Mouse (Mus musculus) MEL (cell line): ENCODE results near the gene Snrpd2.

ENCODE experiments used
- CTCF ChIP-seq, 3 experiments: IDR thresholded peaks in 2 of 3; conservative IDR thresholded peaks in 1 of 3; 2 replicates each; pipeline ENCODE4 v1.5.1; 2011 to 2012; ENCODE audit warnings: low read length in 3 of 3, low read depth in 2 of 3, mild to moderate bottlenecking in 2 of 3, improper control_type of control experiment in 1 of 3, inconsistent platforms in 1 of 3, mixed read lengths in 1 of 3, moderate library complexity in 1 of 3; ENCODE audit not compliant: control insufficient read depth in 1 of 3, insufficient read depth in 1 of 3, poor library complexity in 1 of 3, severe bottlenecking in 1 of 3
- E2F4 ChIP-seq: IDR thresholded peaks from 2 replicates; pipeline ENCODE4 v1.6.1; 2011; ENCODE audit warnings: low read depth, low read length, improper control_type of control experiment, borderline replicate concordance
- POLR2A ChIP-seq, 2 experiments: IDR thresholded peaks; 2 replicates each; pipeline ENCODE4 v1.6.1; 2011 to 2012; ENCODE audit warnings: low read length in 2 of 2, mild to moderate bottlenecking in 2 of 2, control low read depth in 1 of 2, improper control_type of control experiment in 1 of 2, low read depth in 1 of 2, moderate library complexity in 1 of 2; ENCODE audit not compliant: control insufficient read depth in 1 of 2, insufficient read depth in 1 of 2, poor library complexity in 1 of 2
- POLR2AphosphoS5 ChIP-seq: IDR thresholded peaks from 2 replicates; pipeline ENCODE4 v1.6.1; 2012; ENCODE audit warnings: low read depth, borderline replicate concordance, mild to moderate bottlenecking, inconsistent platforms, low read length, moderate library complexity, mixed read lengths
- TBP ChIP-seq: IDR thresholded peaks from 2 replicates; pipeline ENCODE4 v1.8.0; 2011; ENCODE audit warnings: low read depth, low read length, improper control_type of control experiment

- TF ChIP-seq CTCF (IDR thresholded peaks at IDR 0.05 in 2 of 3, conservative IDR thresholded peaks at IDR 0.05 in 1 of 3; ENCODE audit: control insufficient read depth in 1 of 3, insufficient read depth in 1 of 3, low read depth in 2 of 3, low read length in 3 of 3, poor library complexity in 1 of 3, severe bottlenecking in 1 of 3) (peak in 1 of 3 experiments; percentile 19; a peak in 1 of 6 replicates), TBP (no peak), E2F4 (no peak), POLR2AphosphoS5 (no peak), POLR2A (IDR thresholded peaks at IDR 0.05; ENCODE audit: control insufficient read depth in 1 of 2, insufficient read depth in 1 of 2, low read depth in 1 of 2, low read length in 2 of 2, poor library complexity in 1 of 2) (peak; percentile 49 to 57; a peak in 2 of 4 replicates)
Observed at GRCm38 (mm10) chr7:19180862-19181429, 31.4 kb downstream of the Snrpd2 start.
